Mouse (Mus musculus) intestine, embryonic 14.5 days (tissue): ENCODE measurements around the gene Srrm1. TPM values are rescaled to one million over a fixed set of nuclear protein-coding genes. Genes with fewer than 3 reads are reported as not detected.

Source experiments
- ATAC-seq: fragments of 200-750 bp; cut with Nextera tagmentation; replicated peaks from 2 replicates; pipeline ENCODE4 v1.8.0; 2017; ENCODE audit warnings: low read depth, moderate number of reproducible peaks, moderate TSS enrichment, moderate library complexity; ENCODE audit not compliant: low FRiP score, low TSS enrichment
- DNase-seq: peaks from one replicate; pipeline ENCODE4 v3.0.0-alpha.2; 2018; ENCODE audit warnings: low spot score
- H3K27ac ChIP-seq: fragments of 300-500 bp; sonication (generic); 2 replicates; pipeline ENCODE4 v1.5.1; 2014; ENCODE audit warnings: low read depth, mild to moderate bottlenecking, control low read depth
- H3K27me3 ChIP-seq: fragments of 300-500 bp; sonication (generic); replicated peaks from 2 replicates; pipeline ENCODE4 v1.6.1; 2014; ENCODE audit warnings: low read length, control low read depth; ENCODE audit not compliant: control insufficient read depth, insufficient read depth
- H3K36me3 ChIP-seq: fragments of 300-500 bp; sonication (generic); 2 replicates; pipeline ENCODE4 v1.6.1; 2014; ENCODE audit warnings: low read length, control low read depth; ENCODE audit not compliant: control insufficient read depth, insufficient read depth
- H3K4me1 ChIP-seq: fragments of 300-500 bp; sonication (generic); replicated peaks from 2 replicates; pipeline ENCODE4 v1.6.1; 2014; ENCODE audit warnings: low read length, control low read depth, mixed read lengths; ENCODE audit not compliant: control insufficient read depth, insufficient read depth
- H3K4me2 ChIP-seq: fragments of 300-500 bp; sonication (generic); 2 replicates; pipeline ENCODE4 v1.6.1; 2014; ENCODE audit warnings: low read length
- H3K4me3 ChIP-seq: fragments of 300-500 bp; sonication (generic); 2 replicates; pipeline ENCODE4 v1.5.1; 2014; ENCODE audit warnings: low read depth, low read length, control low read depth, mixed read lengths
- H3K9ac ChIP-seq: fragments of 300-500 bp; sonication (generic); 2 replicates; pipeline ENCODE4 v1.6.1; 2014; ENCODE audit warnings: mild to moderate bottlenecking, low read length
- H3K9me3 ChIP-seq: fragments of 300-500 bp; sonication (generic); 2 replicates; pipeline ENCODE4 v1.6.1; 2016; ENCODE audit warnings: low read length, control low read depth; ENCODE audit not compliant: control insufficient read depth
- WGBS: fragments of 180-500 bp; shearing (Covaris S2); extraction: QIAGEN DNeasy Blood & Tissue Kit; methylation state at CpG from one replicate; pipeline ENCODE4 v1.1.7; 2014; 5-methylcytosine and 5-hydroxymethylcytosine counted together
- polyA plus RNA-seq: library from polyadenylated mRNA; unstranded; fragments of >200 nt; fragmentation: Nextera tagmentation; extraction: Ambion mirVana; gene quantifications from 2 replicates; pipeline ENCODE4 v1.2.1, GENCODE M21; 2014

Gene Srrm1
- polyA plus RNA-seq, 1 experiment from 2014 or later = 201 TPM

- Histone ChIP-seq H3K9me3 (no peaks in the 10 kb centered on the region), H3K9ac (no peak overlapping the region), H3K4me1 (peaks cover 14% of the 10 kb centered on the region), H3K4me3 (no peak overlapping the region), H3K36me3 (no peaks in the 10 kb centered on the region), H3K27ac (peak overlapping the region; percentile 47), H3K27me3 (no peaks in the 10 kb centered on the region), H3K4me2 (peak overlapping the region; percentile 32)
- 9% methylated on average over 12 of the region's 12 CpGs for WGBS
- peak; percentile 65 for ATAC-seq
- no peak for DNase-seq
Measured at GRCm38 (mm10) chr4:135292477-135293089, 60.5 kb downstream of the Srrm1 start.

GRCm38 (mm10) chr4:135291841-135292240 lies 61.3 kb downstream of the Srrm1 start:
- no peaks in the 10 kb centered on the region for H3K27me3 ChIP-seq
- no peak overlapping the region for H3K4me3 ChIP-seq
- H3K9me3 ChIP-seq = no peaks in the 10 kb centered on the region
- H3K9ac ChIP-seq = no peak overlapping the region
- DNase-seq (no peak), ATAC-seq (no peak)
- no peak overlapping the region for H3K27ac ChIP-seq
- 55% methylated on average over 6 of the region's 6 CpGs for WGBS
- no peaks in the 10 kb centered on the region for H3K36me3 ChIP-seq
- no peak overlapping the region for H3K4me2 ChIP-seq
- H3K4me1 ChIP-seq = peaks cover 21% of the 10 kb centered on the region

- no peaks in the 10 kb centered on the region for H3K9me3 ChIP-seq
- H3K9ac ChIP-seq = no peak overlapping the region
- no peak overlapping the region for H3K27ac ChIP-seq
- H3K27me3 ChIP-seq = no peaks in the 10 kb centered on the region
- no peaks in the 10 kb centered on the region for H3K36me3 ChIP-seq
- H3K4me3 ChIP-seq = no peak overlapping the region
- no peak for DNase-seq
- ATAC-seq = no peak
- H3K4me2 ChIP-seq = no peak overlapping the region
- 89% methylated on average over 8 of the region's 8 CpGs for WGBS
- peaks cover 28% of the 10 kb centered on the region for H3K4me1 ChIP-seq
Measured at GRCm38 (mm10) chr4:135291199-135291598, 61.9 kb downstream of the Srrm1 start.

GRCm38 (mm10) chr4:135287975-135288374 lies 65.1 kb downstream of the Srrm1 start:
- H3K36me3 ChIP-seq = no peaks in the 10 kb centered on the region
- H3K9ac ChIP-seq = no peak overlapping the region
- H3K27ac ChIP-seq = 0 out of 2 replicates have a peak overlapping the region, but pooled peaks have one; percentile 27
- H3K4me3 ChIP-seq = no peak overlapping the region
- H3K4me2 ChIP-seq = no peak overlapping the region
- H3K4me1 ChIP-seq = peaks cover 37% of the 10 kb centered on the region
- DNase-seq = no peak
- no peaks in the 10 kb centered on the region for H3K27me3 ChIP-seq
- H3K9me3 ChIP-seq = no peaks in the 10 kb centered on the region
- WGBS = 40% methylated on average over 3 of the region's 3 CpGs
- 0 out of 2 replicates have a peak, but pooled peaks have one; percentile 33 for ATAC-seq

GRCm38 (mm10) chr4:135286833-135287395 lies 66.2 kb downstream of the Srrm1 start:
- H3K4me2 ChIP-seq = peak overlapping the region; percentile 46
- peak; percentile 77 for DNase-seq
- H3K9me3 ChIP-seq = no peaks in the 10 kb centered on the region
- peak overlapping the region; percentile 41 for H3K9ac ChIP-seq
- H3K27me3 ChIP-seq = no peaks in the 10 kb centered on the region
- peak; percentile 36 for ATAC-seq
- peak overlapping the region; percentile 78 for H3K27ac ChIP-seq
- 7% methylated on average over 16 of the region's 16 CpGs for whole genome bisulfite sequencing
- peak overlapping the region; percentile 11; the same call in 1 of the 2 replicates for H3K4me3 ChIP-seq
- peaks cover 28% of the 10 kb centered on the region for H3K4me1 ChIP-seq
- H3K36me3 ChIP-seq = no peaks in the 10 kb centered on the region

- Histone ChIP-seq H3K27me3 (no peaks in the 10 kb centered on the region), H3K4me1 (peaks cover 26% of the 10 kb centered on the region), H3K9me3 (no peaks in the 10 kb centered on the region), H3K27ac (peak overlapping the region; percentile 78; the same call in 1 of the 2 replicates), H3K36me3 (no peaks in the 10 kb centered on the region), H3K4me2 (no peak overlapping the region; the same call in 1 of the 2 replicates), H3K9ac (no peak overlapping the region), H3K4me3 (no peak overlapping the region)
- ATAC-seq (no peak), DNase-seq (no peak)
- 53% methylated on average over 12 of the region's 12 CpGs for WGBS
Measured at GRCm38 (mm10) chr4:135286033-135286622, 67.0 kb downstream of the Srrm1 start.

GRCm38 (mm10) chr4:135285436-135285835 lies 67.7 kb downstream of the Srrm1 start:
- Histone ChIP-seq H3K9me3 (no peaks in the 10 kb centered on the region), H3K27me3 (no peaks in the 10 kb centered on the region), H3K4me2 (no peak overlapping the region), H3K4me3 (no peak overlapping the region), H3K27ac (no peak overlapping the region), H3K4me1 (peaks cover 26% of the 10 kb centered on the region), H3K9ac (no peak overlapping the region), H3K36me3 (no peaks in the 10 kb centered on the region)
- DNase-seq = no peak
- ATAC-seq = no peak
- WGBS = 46% methylated on average over 8 of the region's 8 CpGs

GRCm38 (mm10) chr4:135283875-135284274 lies 69.2 kb downstream of the Srrm1 start:
- no peak overlapping the region for H3K9ac ChIP-seq
- no peaks in the 10 kb centered on the region for H3K9me3 ChIP-seq
- no peaks in the 10 kb centered on the region for H3K27me3 ChIP-seq
- H3K4me1 ChIP-seq = peaks cover 26% of the 10 kb centered on the region
- no peak for DNase-seq
- no peak for ATAC-seq
- no peak overlapping the region for H3K4me3 ChIP-seq
- 83% methylated on average over 7 of the region's 7 CpGs for WGBS
- H3K4me2 ChIP-seq = no peak overlapping the region
- H3K36me3 ChIP-seq = no peaks in the 10 kb centered on the region
- H3K27ac ChIP-seq = no peak overlapping the region
